Mouse (Mus musculus): ENCODE measurements around the gene Whamm.

The Whamm gene

GRCm38 (mm10) chr7:81563506-81564015, 7.5 kb upstream of the Whamm start:
- no peak for DNase-seq (ENCODE audit: low spot score)

GRCm38 (mm10) chr7:81564766-81565165, 6.3 kb upstream of the Whamm start:
- no peak for DNase-seq (ENCODE audit: low spot score)

GRCm38 (mm10) chr7:81565381-81566055, 5.5 kb upstream of the Whamm start:
- no peak for DNase-seq (ENCODE audit: low spot score)

GRCm38 (mm10) chr7:81566332-81566731, 4.7 kb upstream of the Whamm start:
- DNase-seq (ENCODE audit: low spot score), result no peak

- DNase-seq (ENCODE audit: low spot score), result no peak
These were observed 4.2 kb upstream of the Whamm start, which contains the start of gene Fsd2 for GRCm38 (mm10) chr7:81566892-81567291. Gene Fsd2, minus strand, starts transcription at chr7:81566944.

- no peak for DNase-seq (ENCODE audit: low spot score)
These were observed 3.7 kb upstream of the Whamm start for GRCm38 (mm10) chr7:81567396-81567795.

- DNase-seq (ENCODE audit: low spot score), result no peak
These were observed 1.2 kb upstream of the Whamm start for GRCm38 (mm10) chr7:81569851-81570250.

- no peak for DNase-seq (ENCODE audit: low spot score)
These were observed 795 bp upstream of the Whamm start for GRCm38 (mm10) chr7:81570271-81570670.

- DNase-seq (ENCODE audit: low spot score), result no peak
These were observed 336 bp upstream of the Whamm start for GRCm38 (mm10) chr7:81570752-81571107.

GRCm38 (mm10) chr7:81571941-81572441, 925 bp downstream of the Whamm start:
- DNase-seq (ENCODE audit: low spot score), result no peak

- no peak for DNase-seq (ENCODE audit: low spot score)
These were observed 1.7 kb downstream of the Whamm start for GRCm38 (mm10) chr7:81572610-81573268.

- peak; percentile 38 for DNase-seq (ENCODE audit: low spot score)
These were observed 2.3 kb downstream of the Whamm start for GRCm38 (mm10) chr7:81573397-81573796.

- no peak for DNase-seq (ENCODE audit: low spot score)
These were observed 2.8 kb downstream of the Whamm start for GRCm38 (mm10) chr7:81573821-81574220.

- no peak for DNase-seq (ENCODE audit: low spot score)
These were observed 4.5 kb downstream of the Whamm start for GRCm38 (mm10) chr7:81575606-81576005.

GRCm38 (mm10) chr7:81577872-81578271, 6.8 kb downstream of the Whamm start:
- no peak for DNase-seq (ENCODE audit: low spot score)

GRCm38 (mm10) chr7:81578413-81578812, 7.3 kb downstream of the Whamm start:
- DNase-seq (ENCODE audit: low spot score), result no peak

GRCm38 (mm10) chr7:81579312-81579711, 8.2 kb downstream of the Whamm start:
- no peak for DNase-seq (ENCODE audit: low spot score)

GRCm38 (mm10) chr7:81583512-81583911, 12.4 kb downstream of the Whamm start:
- no peak for DNase-seq (ENCODE audit: low spot score)

GRCm38 (mm10) chr7:81585326-81585725, 14.3 kb downstream of the Whamm start:
- DNase-seq (ENCODE audit: low spot score), result no peak

GRCm38 (mm10) chr7:81587238-81587637, 16.2 kb downstream of the Whamm start:
- no peak for DNase-seq (ENCODE audit: low spot score)

GRCm38 (mm10) chr7:81592686-81593085, 21.6 kb downstream of the Whamm start:
- DNase-seq (ENCODE audit: low spot score), result no peak

GRCm38 (mm10) chr7:81593387-81593786, 22.3 kb downstream of the Whamm start:
- DNase-seq (ENCODE audit: low spot score), result no peak

- DNase-seq (ENCODE audit: low spot score), result no peak
These were observed 24.0 kb downstream of the Whamm start for GRCm38 (mm10) chr7:81595056-81595455.
